Mouse (Mus musculus): ENCODE results near the gene Zfp61. TPM values are rescaled to one million over a fixed set of nuclear protein-coding genes. Genes with fewer than 3 reads are reported as not detected.
"Not testable (repeated sequence)": the region's sequence is repeated elsewhere in the genome, so short reads cannot be mapped to it uniquely, and the experiment has no call there.

The Zfp61 gene
- total and polyA plus RNA-seq, 3 experiments = 2.6 to 9.6 (median 7.0) TPM

- DNase-seq = no peak
These were observed 3.5 kb downstream of the Zfp61 start for GRCm38 (mm10) chr7:24297361-24298095.

GRCm38 (mm10) chr7:24296386-24296785 is 4.6 kb downstream of the Zfp61 start:
- DNase-seq = no peak

- no peak for DNase-seq
These were observed 5.7 kb downstream of the Zfp61 start for GRCm38 (mm10) chr7:24295376-24295775.

GRCm38 (mm10) chr7:24294763-24295162 is 6.3 kb downstream of the Zfp61 start:
- DNase-seq = no peak

- DNase-seq = no peak
These were observed 7.8 kb downstream of the Zfp61 start for GRCm38 (mm10) chr7:24293061-24293851.

- no peak for DNase-seq
These were observed 9.5 kb downstream of the Zfp61 start for GRCm38 (mm10) chr7:24291387-24292090.

GRCm38 (mm10) chr7:24290106-24290693 is 10.8 kb downstream of the Zfp61 start:
- DNase-seq = no peak

GRCm38 (mm10) chr7:24288512-24288911 is 12.5 kb downstream of the Zfp61 start:
- DNase-seq = no peak

GRCm38 (mm10) chr7:24287670-24288069 is 13.4 kb downstream of the Zfp61 start:
- DNase-seq = no peak

GRCm38 (mm10) chr7:24286916-24287315 is 14.1 kb downstream of the Zfp61 start:
- no peak for DNase-seq

- no peak for DNase-seq
These were observed 14.9 kb downstream of the Zfp61 start for GRCm38 (mm10) chr7:24286090-24286489.

- DNase-seq = no peak
These were observed 20.2 kb downstream of the Zfp61 start for GRCm38 (mm10) chr7:24280858-24281145.

- DNase-seq = no peak
These were observed 20.8 kb downstream of the Zfp61 start for GRCm38 (mm10) chr7:24280031-24280857.

GRCm38 (mm10) chr7:24278771-24279170 is 22.3 kb downstream of the Zfp61 start:
- not testable (repeated sequence) for DNase-seq

- no peak for DNase-seq
These were observed 26.6 kb downstream of the Zfp61 start for GRCm38 (mm10) chr7:24274456-24274855.

- DNase-seq = no peak
These were observed 29.8 kb downstream of the Zfp61 start for GRCm38 (mm10) chr7:24271191-24271590.

- peak; percentile 88 for DNase-seq
These were observed 30.8 kb downstream of the Zfp61 start, which contains the start of gene Zfp93 for GRCm38 (mm10) chr7:24270288-24270672. TSS of gene Zfp93 (plus strand) at chr7:24270420.

- DNase-seq = no peak
These were observed 31.3 kb downstream of the Zfp61 start for GRCm38 (mm10) chr7:24269667-24270287.

- DNase-seq = no peak
These were observed 31.8 kb downstream of the Zfp61 start for GRCm38 (mm10) chr7:24269256-24269655.

- DNase-seq = no peak
These were observed 32.6 kb downstream of the Zfp61 start for GRCm38 (mm10) chr7:24268176-24269155.
